Mouse (Mus musculus) ovary, postnatal 14 days (tissue): ENCODE measurements around the gene Styxl1.
A peak's percentile ranks its signal among the peaks of the same experiment; 100 is the strongest.

ENCODE experiments used
- DNase-seq: peaks from one replicate; pipeline ENCODE4 v3.0.0; 2022; ENCODE audit warnings: low spot score

Gene Styxl1

GRCm38 (mm10) chr5:135764971-135765370 is 13.2 kb downstream of the Styxl1 start:
- DNase-seq: no peak

GRCm38 (mm10) chr5:135763526-135763925 is 14.7 kb downstream of the Styxl1 start:
- peak; percentile 70 for DNase-seq

GRCm38 (mm10) chr5:135761881-135762280 is 16.3 kb downstream of the Styxl1 start:
- no peak for DNase-seq

- DNase-seq: no peak
These were observed 26.6 kb downstream of the Styxl1 start for GRCm38 (mm10) chr5:135751595-135751994.

- no peak for DNase-seq
These were observed 27.1 kb downstream of the Styxl1 start for GRCm38 (mm10) chr5:135751041-135751440.

GRCm38 (mm10) chr5:135744742-135745141 is 33.4 kb downstream of the Styxl1 start:
- DNase-seq: no peak

- peak; percentile 90 for DNase-seq
These were observed 34.2 kb downstream of the Styxl1 start, which contains the start of gene Tmem120a for GRCm38 (mm10) chr5:135743741-135744609. TSS of gene Tmem120a (minus strand) at chr5:135744448.

GRCm38 (mm10) chr5:135742941-135743740 is 35.0 kb downstream of the Styxl1 start:
- no peak for DNase-seq

- no peak for DNase-seq
These were observed 36.0 kb downstream of the Styxl1 start for GRCm38 (mm10) chr5:135742156-135742555.

- no peak for DNase-seq
These were observed 39.9 kb downstream of the Styxl1 start for GRCm38 (mm10) chr5:135738266-135738665.

GRCm38 (mm10) chr5:135737154-135737553 is 41.0 kb downstream of the Styxl1 start:
- no peak for DNase-seq

GRCm38 (mm10) chr5:135736544-135736943 is 41.6 kb downstream of the Styxl1 start:
- no peak for DNase-seq

GRCm38 (mm10) chr5:135735741-135736140 is 42.4 kb downstream of the Styxl1 start:
- DNase-seq: no peak

GRCm38 (mm10) chr5:135734057-135734680 is 44.0 kb downstream of the Styxl1 start:
- DNase-seq: no peak

- no peak for DNase-seq
These were observed 45.1 kb downstream of the Styxl1 start for GRCm38 (mm10) chr5:135733071-135733470.

GRCm38 (mm10) chr5:135731322-135731721 is 46.9 kb downstream of the Styxl1 start:
- DNase-seq: no peak

- no peak for DNase-seq
These were observed 47.3 kb downstream of the Styxl1 start for GRCm38 (mm10) chr5:135730916-135731315.

- DNase-seq: no peak
These were observed 47.9 kb downstream of the Styxl1 start for GRCm38 (mm10) chr5:135730278-135730677.

GRCm38 (mm10) chr5:135729351-135729750 is 48.8 kb downstream of the Styxl1 start:
- no peak for DNase-seq

GRCm38 (mm10) chr5:135728361-135728760 is 49.8 kb downstream of the Styxl1 start:
- DNase-seq: no peak

GRCm38 (mm10) chr5:135727871-135728270 is 50.3 kb downstream of the Styxl1 start:
- DNase-seq: no peak

GRCm38 (mm10) chr5:135726641-135727346 is 51.4 kb downstream of the Styxl1 start:
- DNase-seq: no peak
